Mouse (Mus musculus): Measurements from ENCODE around the gene Psmd8. TPM values are rescaled to one million over a fixed set of nuclear protein-coding genes. Genes with fewer than 3 reads are reported as not detected.
"Not testable (repeated sequence)": the region's sequence is repeated elsewhere in the genome, so short reads cannot be mapped to it uniquely, and the experiment has no call there.

Psmd8 gene
- 314 and 315 TPM in 2 replicates for polyA plus RNA-seq (2015; fragmentation: Nextera tagmentation; extraction: Ambion mirVana)

GRCm38 (mm10) chr7:29180077-29180853 is at the start of gene Psmd8:
Gene Psmd8, minus strand, starts transcription at chr7:29180701.
- Histone ChIP-seq H3K36me3 (peaks cover 18% of the 10 kb centered on the region), H3K9ac (replicated peaks) (peak within 1 kb of the TSS; percentile 86), H3K27ac (peak within 1 kb of the TSS; percentile 79), H3K4me1 (replicated peaks) (peaks cover 22% of the 10 kb centered on the region), H3K4me2 (replicated peaks) (peak within 1 kb of the TSS; percentile 92), H3K4me3 (replicated peaks) (peak within 1 kb of the TSS; percentile 84), H3K27me3 (no peaks in the 10 kb centered on the region; the same call in 1 of the 2 replicates), H3K9me3 (no peaks in the 10 kb centered on the region)
- WGBS, result under 1% methylated on average over 62 of the region's 62 CpGs
- peak; percentile 96 for ATAC-seq

DNA sequence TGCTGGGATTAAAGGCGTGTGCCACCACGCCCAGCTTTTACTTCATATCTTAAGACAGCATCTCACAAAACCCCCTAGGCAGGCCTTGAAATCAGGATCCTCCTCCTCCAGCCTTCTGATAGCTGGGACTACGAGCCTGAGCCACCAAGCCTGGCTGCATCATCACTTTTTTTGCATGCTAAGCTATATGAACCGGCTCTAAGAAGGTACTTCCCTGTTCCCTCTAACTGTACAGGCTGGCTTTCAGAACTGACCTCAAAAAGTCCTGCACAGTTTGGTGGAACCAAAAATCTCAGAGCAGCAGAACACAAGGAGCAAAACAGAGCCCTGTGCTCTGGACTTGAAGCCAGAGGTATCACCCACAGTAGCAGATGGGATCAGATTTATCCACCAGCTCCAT is 47.7 kb upstream of the Psmd8 start:
- Histone ChIP-seq H3K4me2 (replicated peaks) (no peak overlapping the region), H3K4me1 (replicated peaks) (peaks cover 16% of the 10 kb centered on the region), H3K9ac (replicated peaks) (no peak overlapping the region), H3K36me3 (no peaks in the 10 kb centered on the region), H3K9me3 (no peaks in the 10 kb centered on the region), H3K27ac (no peak overlapping the region), H3K27me3 (peaks cover 40% of the 10 kb centered on the region), H3K4me3 (replicated peaks) (no peak overlapping the region)
- WGBS, result 73% methylated on average over 4 of the region's 4 CpGs
- ATAC-seq, result no peak

GRCm38 (mm10) chr7:29225520-29225919 is 45.0 kb upstream of the Psmd8 start:
- no peak overlapping the region for H3K4me3 ChIP-seq (replicated peaks)
- H3K4me1 ChIP-seq (replicated peaks), result peaks cover 10% of the 10 kb centered on the region
- H3K36me3 ChIP-seq, result no peaks in the 10 kb centered on the region
- H3K4me2 ChIP-seq (replicated peaks), result peak overlapping the region; percentile 35
- peak; percentile 45 for ATAC-seq
- H3K9me3 ChIP-seq, result no peaks in the 10 kb centered on the region
- no peak overlapping the region for H3K27ac ChIP-seq
- peaks cover 13% of the 10 kb centered on the region for H3K27me3 ChIP-seq
- WGBS, result 76% methylated on average over 13 of the region's 13 CpGs
- 0 out of 2 replicates have a peak overlapping the region, but pooled peaks have one; percentile 30 for H3K9ac ChIP-seq (replicated peaks)

DNA sequence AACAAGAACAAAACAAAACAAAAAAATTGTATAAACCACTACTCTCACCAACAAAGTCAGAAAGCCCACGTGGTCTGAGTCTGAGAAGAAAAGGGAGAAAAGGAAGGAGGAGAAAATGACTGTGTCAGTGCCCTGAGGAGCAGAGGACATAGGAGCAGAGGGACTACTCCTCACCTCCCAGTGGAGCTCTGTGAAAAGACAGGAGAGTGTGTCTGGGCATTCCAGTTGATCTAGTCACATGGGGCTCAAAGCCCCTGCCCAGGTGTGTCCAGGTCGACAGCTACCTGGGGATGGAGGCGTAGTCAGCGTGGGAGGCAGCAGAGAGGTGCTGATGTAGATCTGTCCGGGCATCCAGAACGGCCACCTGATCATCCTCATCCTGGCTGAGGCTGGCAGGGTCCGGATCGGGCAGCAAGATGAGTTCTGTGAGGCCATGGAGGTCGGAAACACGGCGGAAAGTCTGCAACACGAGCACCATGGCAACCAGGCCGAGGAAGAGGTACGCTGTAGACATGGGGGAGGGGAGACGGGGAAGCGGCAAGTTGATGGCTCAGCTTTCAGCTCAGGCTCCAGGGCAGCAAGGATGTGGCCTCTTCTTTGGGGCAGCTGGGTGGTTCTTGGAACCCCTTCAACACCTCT is 44.4 kb upstream of the Psmd8 start:
- H3K9me3 ChIP-seq, result 0 out of 2 replicates have a peak, but pooled peaks cover 3% of the 10 kb centered on the region
- H3K27me3 ChIP-seq, result peaks cover 7% of the 10 kb centered on the region
- H3K4me1 ChIP-seq (replicated peaks), result peaks cover 10% of the 10 kb centered on the region
- WGBS, result 11% methylated on average over 16 of the region's 16 CpGs
- H3K36me3 ChIP-seq, result no peaks in the 10 kb centered on the region
- H3K27ac ChIP-seq, result no peak overlapping the region
- H3K4me2 ChIP-seq (replicated peaks), result peak overlapping the region; percentile 35
- H3K4me3 ChIP-seq (replicated peaks), result 0 out of 2 replicates have a peak overlapping the region, but pooled peaks have one; percentile 8
- 0 out of 2 replicates have a peak overlapping the region, but pooled peaks have one; percentile 30 for H3K9ac ChIP-seq (replicated peaks)
- ATAC-seq, result peak; percentile 66

DNA sequence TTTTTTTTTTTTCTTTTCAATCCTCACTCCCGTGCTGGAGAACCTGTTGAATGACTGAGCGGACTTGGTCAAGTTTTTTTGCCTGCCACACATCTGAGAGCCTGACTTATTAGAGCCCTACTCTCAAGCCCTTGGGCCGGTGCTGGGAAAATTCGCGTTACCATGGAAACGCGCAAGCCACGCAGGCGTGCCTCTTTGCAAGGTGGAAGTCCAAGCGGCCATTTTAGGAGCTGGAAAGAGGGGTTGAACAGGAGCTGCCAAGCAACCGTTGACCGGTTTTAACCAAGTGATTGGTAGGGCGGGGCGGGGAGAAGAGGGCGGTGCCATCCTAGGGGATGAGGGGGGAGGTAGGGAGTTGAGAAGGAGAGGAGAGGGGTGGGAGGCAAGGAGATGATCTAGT is 34.3 kb upstream of the Psmd8 start:
- Histone ChIP-seq H3K27me3 (peaks cover 16% of the 10 kb centered on the region), H3K9me3 (0 out of 2 replicates have a peak, but pooled peaks cover 4% of the 10 kb centered on the region), H3K4me3 (replicated peaks) (no peak overlapping the region), H3K36me3 (no peaks in the 10 kb centered on the region), H3K4me1 (replicated peaks) (peaks cover 24% of the 10 kb centered on the region), H3K9ac (replicated peaks) (no peak overlapping the region), H3K4me2 (replicated peaks) (no peak overlapping the region), H3K27ac (no peak overlapping the region)
- no peak for ATAC-seq
- 36% methylated on average over 15 of the region's 15 CpGs for WGBS

- Histone ChIP-seq H3K9me3 (no peaks in the 10 kb centered on the region), H3K27ac (no peak overlapping the region), H3K4me2 (replicated peaks) (peak overlapping the region; percentile 52; the same call in 1 of the 2 replicates), H3K9ac (replicated peaks) (no peak overlapping the region), H3K4me3 (replicated peaks) (no peak overlapping the region), H3K36me3 (no peaks in the 10 kb centered on the region), H3K4me1 (replicated peaks) (peaks cover 24% of the 10 kb centered on the region), H3K27me3 (peaks cover 16% of the 10 kb centered on the region)
- ATAC-seq, result 0 out of 2 replicates have a peak, but pooled peaks have one; percentile 9
- WGBS, result 68% methylated on average over 2 of the region's 2 CpGs
Observed at GRCm38 (mm10) chr7:29214236-29214635, 33.7 kb upstream of the Psmd8 start.

- Histone ChIP-seq H3K9me3 (no peaks in the 10 kb centered on the region), H3K27me3 (peaks cover 16% of the 10 kb centered on the region), H3K4me2 (replicated peaks) (peak within 1 kb of the TSS; percentile 52), H3K9ac (replicated peaks) (no peak within 1 kb of the TSS), H3K27ac (no peak within 1 kb of the TSS), H3K4me3 (replicated peaks) (peak within 1 kb of the TSS; percentile 30), H3K36me3 (no peaks in the 10 kb centered on the region), H3K4me1 (replicated peaks) (peaks cover 24% of the 10 kb centered on the region)
- peak; percentile 83 for ATAC-seq
- 3% methylated on average over 20 of the region's 20 CpGs for WGBS
Observed at GRCm38 (mm10) chr7:29213675-29214082, 33.2 kb upstream of the Psmd8 start, which contains the start of gene Catsperg1. Gene Catsperg1, minus strand, starts transcription at chr7:29214035.

DNA sequence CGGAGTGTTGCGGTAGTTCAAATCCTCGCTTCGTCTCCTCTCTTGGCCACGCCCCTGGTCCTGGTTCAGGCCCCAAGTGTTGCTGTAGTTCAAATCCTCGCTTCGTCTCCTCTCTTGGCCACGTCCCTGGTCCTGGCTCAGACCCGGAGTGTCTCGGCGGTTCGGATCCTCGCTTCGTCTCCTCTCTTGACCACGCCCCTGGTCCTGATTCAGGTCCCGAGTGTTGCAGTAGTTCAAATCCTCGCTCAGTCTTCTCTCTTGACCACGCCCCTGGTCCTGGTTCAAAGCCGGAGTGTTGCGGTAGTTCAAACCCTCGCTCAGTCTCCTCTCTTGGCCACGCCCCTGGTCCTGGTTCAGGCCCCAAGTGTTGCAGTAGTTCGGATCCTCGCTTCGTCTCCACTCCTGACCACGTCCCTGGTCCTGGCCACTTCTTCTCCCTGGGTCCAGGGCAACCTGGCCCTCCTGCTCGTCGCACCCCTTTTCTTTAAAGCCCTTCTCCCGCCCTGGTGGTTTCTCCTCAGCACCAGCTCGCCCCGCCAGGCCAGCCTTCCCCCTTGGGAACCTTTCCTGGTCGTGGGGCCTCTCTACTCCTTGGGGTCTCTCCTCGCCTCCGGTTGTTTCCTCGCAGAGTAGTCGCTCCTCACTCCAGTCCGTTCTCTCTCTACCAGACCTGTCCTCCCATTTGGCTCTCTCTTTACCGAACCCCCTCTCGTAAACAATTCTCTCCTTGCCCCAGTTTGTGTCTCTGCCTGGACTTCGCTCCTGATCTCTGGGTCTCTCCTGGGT is 32.5 kb upstream of the Psmd8 start:
- peaks cover 24% of the 10 kb centered on the region for H3K4me1 ChIP-seq (replicated peaks)
- peak overlapping the region; percentile 30 for H3K4me3 ChIP-seq (replicated peaks)
- not testable (repeated sequence) for ATAC-seq; H3K27ac ChIP-seq; H3K36me3 ChIP-seq; H3K9ac ChIP-seq (replicated peaks); H3K9me3 ChIP-seq
- peak overlapping the region; percentile 52 for H3K4me2 ChIP-seq (replicated peaks)
- peaks cover 16% of the 10 kb centered on the region for H3K27me3 ChIP-seq
- 15% methylated on average over 40 of the region's 40 CpGs for WGBS

DNA sequence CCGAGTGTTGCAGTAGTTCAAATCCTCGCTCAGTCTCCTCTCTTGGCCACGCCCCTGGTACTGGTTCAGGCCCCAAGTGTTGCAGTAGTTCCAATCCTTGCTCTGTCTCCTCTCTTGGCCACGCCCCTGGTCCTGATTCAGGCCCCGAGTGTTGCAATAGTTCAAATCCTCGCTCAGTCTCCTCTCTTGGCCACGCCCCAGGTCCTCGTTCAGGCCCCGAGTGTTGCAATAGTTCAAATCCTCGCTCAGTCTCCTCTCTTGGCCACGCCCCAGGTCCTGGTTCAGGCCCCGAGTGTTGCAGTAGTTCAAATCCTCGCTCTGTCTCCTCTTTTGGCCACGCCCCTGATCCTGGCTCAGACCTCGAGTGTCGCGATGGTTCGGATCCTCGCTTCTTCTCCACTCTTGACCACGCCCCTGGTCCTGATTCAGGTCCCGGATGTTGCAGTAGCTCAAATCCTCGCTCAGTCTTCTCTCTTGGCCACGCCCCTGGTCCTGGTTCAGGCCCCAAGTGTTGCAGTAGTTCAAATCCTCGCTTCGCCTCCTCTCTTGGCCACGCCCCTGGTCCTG is 31.8 kb upstream of the Psmd8 start:
- Histone ChIP-seq H3K9ac (replicated peaks) (no peak overlapping the region), H3K4me3 (replicated peaks) (peak overlapping the region; percentile 33), H3K27ac (no peak overlapping the region), H3K27me3 (peaks cover 16% of the 10 kb centered on the region), H3K9me3 (no peaks in the 10 kb centered on the region), H3K4me1 (replicated peaks) (peaks cover 24% of the 10 kb centered on the region), H3K4me2 (replicated peaks) (peak overlapping the region; percentile 52), H3K36me3 (no peaks in the 10 kb centered on the region)
- no peak for ATAC-seq
- 16% methylated on average over 26 of the region's 26 CpGs for WGBS

DNA sequence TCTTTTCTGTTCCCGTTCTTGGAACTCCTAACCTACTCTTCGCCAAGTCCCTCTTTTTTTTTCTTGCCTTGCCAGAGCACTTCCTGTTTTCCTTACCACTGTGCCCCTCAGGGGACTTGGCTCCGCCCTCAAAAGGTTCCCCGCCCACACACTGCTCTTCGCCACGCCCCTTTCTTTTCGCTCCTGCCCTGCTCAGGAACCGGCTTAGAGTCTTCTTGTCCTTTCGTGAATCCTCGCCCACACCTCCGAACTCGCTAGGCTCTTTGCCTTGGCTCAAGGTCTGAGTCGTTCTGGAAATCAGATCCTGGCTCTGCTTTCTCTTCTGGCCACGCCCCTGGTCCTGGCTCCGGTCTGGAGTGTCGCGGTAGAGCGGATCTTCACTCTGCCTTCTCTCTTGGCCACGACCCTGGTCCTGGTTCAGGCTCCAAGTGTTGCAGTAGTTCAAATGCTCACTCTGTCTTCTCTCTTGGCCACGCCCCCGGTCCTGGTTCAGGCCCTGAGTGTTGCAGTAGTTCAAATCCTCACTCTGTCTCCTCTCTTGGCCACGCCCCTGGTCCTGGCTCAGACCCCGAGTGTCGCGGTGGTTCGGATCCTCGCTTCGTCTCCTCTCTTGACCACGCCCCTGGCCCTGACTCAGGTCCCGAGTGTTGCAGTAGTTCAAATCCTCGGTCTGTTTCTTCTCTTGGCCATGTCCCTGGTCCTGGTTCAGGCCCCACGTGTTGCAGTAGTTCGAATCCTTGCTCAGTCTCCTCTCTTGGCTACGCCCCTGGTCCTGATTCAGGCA is 31.1 kb upstream of the Psmd8 start:
- peak overlapping the region; percentile 42 for H3K4me2 ChIP-seq (replicated peaks)
- peak overlapping the region; percentile 33 for H3K4me3 ChIP-seq (replicated peaks)
- peaks cover 16% of the 10 kb centered on the region for H3K27me3 ChIP-seq
- H3K9ac ChIP-seq (replicated peaks), result no peak overlapping the region; the same call in 1 of the 2 replicates
- no peaks in the 10 kb centered on the region for H3K36me3 ChIP-seq
- no peak overlapping the region for H3K27ac ChIP-seq
- H3K9me3 ChIP-seq, result no peaks in the 10 kb centered on the region
- ATAC-seq, result peak; percentile 44; the same call in 1 of the 2 replicates
- H3K4me1 ChIP-seq (replicated peaks), result peaks cover 24% of the 10 kb centered on the region
- WGBS, result 6% methylated on average over 34 of the region's 34 CpGs

- Histone ChIP-seq H3K27me3 (peaks cover 16% of the 10 kb centered on the region), H3K4me2 (replicated peaks) (peak overlapping the region; percentile 42), H3K4me3 (replicated peaks) (peak overlapping the region; percentile 33; the same call in 1 of the 2 replicates), H3K4me1 (replicated peaks) (peaks cover 24% of the 10 kb centered on the region)
- not testable (repeated sequence) for H3K36me3 ChIP-seq; H3K27ac ChIP-seq; H3K9me3 ChIP-seq; ATAC-seq; H3K9ac ChIP-seq (replicated peaks)
- 38% methylated on average over 13 of the region's 15 CpGs for WGBS
Observed at GRCm38 (mm10) chr7:29211013-29211412, 30.5 kb upstream of the Psmd8 start.
